Mouse (Mus musculus): ENCODE results near the gene Spast.
A peak's percentile ranks its signal among the peaks of the same experiment; 100 is the strongest.
"Not testable (repeated sequence)": the region's sequence is repeated elsewhere in the genome, so short reads cannot be mapped to it uniquely, and the experiment has no call there.

The Spast gene

GRCm38 (mm10) chr17:74338937-74339804, at the start of gene Spast:
Gene Spast, plus strand, starts transcription at chr17:74338987.
- DNase-seq (ENCODE audit: low spot score) = peak; percentile 64

GRCm38 (mm10) chr17:74290198-74290597, 48.6 kb upstream of the Spast start:
- DNase-seq (ENCODE audit: low spot score) = no peak

- DNase-seq (ENCODE audit: low spot score) = no peak
Observed at GRCm38 (mm10) chr17:74290869-74291268, 47.9 kb upstream of the Spast start.

DNA sequence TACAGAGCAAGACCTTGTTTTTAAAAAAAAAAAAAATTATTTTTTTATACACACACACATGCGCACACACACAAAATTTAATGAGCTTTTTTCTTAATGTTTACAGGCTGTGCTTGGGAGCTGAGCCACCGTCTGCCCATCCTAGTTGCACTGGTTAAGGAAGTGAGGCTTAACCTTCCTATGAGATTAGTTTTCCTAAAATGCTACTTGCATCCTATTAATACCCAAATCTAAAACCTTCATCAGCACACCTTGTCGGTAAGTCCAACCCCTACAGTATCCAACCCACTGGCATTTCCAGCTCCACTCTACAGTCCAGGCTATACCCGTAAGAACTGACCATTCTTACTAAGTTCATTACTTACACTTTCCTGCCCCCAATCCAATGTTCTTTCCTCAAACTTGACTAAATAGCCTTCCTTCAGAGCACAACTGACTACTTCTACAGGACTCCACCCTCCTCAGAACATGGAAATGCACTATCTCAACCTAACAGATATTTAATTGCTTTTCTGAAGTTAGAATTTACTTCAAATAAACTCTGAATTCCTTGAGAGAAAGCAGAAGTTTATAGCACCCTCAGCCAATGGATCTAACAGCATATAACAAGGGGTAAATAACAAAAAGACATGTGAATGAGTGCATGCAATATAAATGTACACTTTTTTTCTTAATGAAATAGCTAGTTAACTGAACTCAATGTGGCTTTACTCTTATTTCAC, 47.0 kb upstream of the Spast start:
- DNase-seq (ENCODE audit: low spot score) = no peak

DNA sequence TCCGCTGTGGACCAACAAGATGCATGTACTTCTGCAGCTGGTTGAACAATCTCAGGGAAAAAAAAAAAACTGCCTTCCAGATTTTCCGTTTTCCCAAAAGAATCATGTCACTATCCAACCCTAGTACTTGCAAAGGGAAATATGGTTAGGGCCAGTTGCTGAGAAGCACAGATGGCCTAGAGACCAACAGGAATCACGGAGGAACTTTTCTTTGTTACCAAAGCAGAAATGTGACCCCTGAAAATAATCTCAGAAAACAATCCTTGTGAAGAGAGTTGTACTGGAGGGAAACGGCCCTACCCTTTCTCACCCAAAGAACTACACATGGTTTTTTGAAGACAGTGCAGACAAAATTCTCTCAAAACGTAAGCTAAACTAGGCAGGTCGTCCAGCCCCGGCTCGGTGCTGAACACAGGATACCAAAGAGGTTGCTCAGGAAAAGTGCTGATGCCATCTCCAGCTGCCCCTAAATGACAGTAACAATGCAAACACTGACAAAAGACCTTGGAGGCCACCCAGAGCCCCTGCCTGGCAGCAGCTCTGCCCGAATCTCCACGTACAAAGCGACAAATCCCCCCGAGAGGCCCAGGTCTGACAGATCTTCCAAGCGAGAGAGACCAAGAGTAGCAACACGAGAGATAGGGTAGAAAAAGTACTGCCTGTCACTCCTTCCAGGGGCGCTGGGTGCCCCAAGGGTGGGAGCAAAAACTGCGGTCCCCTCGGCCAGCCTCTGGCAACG, 44.9 kb upstream of the Spast start:
- no peak for DNase-seq (ENCODE audit: low spot score)

DNA sequence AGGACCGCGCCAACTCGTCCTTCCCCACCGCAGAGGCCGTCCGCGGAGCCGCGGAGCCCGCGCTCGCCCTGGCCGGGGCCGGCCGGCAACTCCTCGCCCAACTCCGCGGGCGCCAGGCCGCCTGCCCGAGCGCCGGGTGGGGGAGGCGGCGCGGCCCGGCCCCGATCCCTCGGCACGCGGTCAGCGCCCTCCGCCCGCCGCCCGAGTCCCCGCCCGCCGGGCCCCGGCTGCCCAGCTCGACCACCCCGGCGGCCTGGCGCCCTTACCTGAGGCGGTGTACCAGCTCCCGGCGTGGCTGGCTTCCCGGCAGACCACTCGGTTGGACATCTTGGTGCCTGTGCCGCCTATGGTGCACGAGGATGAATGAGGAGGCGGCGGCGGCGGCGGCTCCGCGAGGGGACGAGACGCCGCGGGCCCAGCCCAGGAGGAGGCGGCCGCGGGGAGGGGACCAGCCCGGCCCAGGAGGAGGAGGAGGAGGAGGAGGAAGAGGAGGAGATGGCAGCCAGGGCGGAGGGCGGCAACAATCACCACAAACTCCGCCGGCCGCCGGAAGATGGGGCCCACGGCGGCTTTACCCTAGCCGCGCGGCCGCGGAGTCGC, 44.3 kb upstream of the Spast start:
- peak; percentile 87 for DNase-seq (ENCODE audit: low spot score)

- DNase-seq (ENCODE audit: low spot score) = peak; percentile 81
Observed at GRCm38 (mm10) chr17:74295026-74295970, 43.5 kb upstream of the Spast start, which contains the start of gene Memo1. Gene Memo1, minus strand, starts transcription at chr17:74295521.

DNA sequence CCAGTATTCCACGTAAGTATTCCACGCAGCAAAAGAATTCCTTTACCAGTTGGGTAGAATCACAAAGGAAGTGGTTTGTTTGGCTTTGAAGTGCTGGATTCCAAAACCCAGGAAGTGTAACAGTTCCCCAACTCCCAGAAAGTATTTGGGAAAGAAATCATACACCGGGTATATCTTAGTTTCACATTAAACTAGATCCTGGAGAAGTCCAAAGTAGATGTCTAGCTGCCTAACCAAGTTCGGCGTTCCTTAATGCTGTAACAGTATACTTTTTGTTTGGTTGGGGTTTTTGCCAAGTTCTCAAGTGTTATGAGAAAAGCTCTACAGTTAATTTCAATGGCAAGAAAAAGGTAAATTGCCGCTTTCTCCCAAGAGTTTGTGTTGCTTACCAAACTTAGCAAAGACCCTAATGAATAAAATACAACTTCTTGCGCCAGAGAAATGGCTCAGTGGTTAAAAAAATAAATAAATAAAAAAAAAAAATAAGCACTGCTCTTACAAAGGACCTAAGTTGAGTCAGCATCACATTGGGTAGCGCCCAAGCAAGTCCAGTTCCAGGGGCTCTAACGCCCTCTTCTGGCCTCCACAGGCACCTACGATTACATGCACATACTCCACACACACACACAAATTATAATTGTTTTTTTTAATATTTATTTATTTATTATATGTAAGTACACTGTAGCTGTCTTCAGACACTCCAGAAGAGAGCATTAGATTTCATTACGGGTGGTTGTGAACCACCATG, 42.5 kb upstream of the Spast start:
- no peak for DNase-seq (ENCODE audit: low spot score)

- DNase-seq (ENCODE audit: low spot score) = not testable (repeated sequence)
Observed at GRCm38 (mm10) chr17:74296991-74297390, 41.8 kb upstream of the Spast start.

DNA sequence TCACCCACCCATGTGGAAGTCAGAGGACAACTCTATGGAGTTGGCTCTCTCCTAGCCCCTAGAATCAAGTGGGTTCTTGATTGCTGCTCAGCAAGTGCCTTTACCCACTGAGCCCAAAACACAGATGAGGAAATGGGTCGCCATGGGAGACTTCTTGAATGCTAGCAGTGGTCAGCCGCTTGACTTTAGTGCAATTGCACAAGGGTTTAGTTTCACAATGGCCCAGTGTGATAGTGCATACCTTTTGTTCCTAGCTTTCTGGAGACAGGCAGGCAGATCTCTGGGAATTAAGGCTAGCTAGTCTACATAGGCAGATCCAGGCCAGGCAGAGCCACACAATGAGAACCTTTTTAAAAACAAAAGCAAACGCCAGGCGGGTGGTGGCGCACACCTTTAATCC, 38.7 kb upstream of the Spast start:
- DNase-seq (ENCODE audit: low spot score) = no peak

GRCm38 (mm10) chr17:74304060-74304459, 34.7 kb upstream of the Spast start:
- no peak for DNase-seq (ENCODE audit: low spot score)

DNA sequence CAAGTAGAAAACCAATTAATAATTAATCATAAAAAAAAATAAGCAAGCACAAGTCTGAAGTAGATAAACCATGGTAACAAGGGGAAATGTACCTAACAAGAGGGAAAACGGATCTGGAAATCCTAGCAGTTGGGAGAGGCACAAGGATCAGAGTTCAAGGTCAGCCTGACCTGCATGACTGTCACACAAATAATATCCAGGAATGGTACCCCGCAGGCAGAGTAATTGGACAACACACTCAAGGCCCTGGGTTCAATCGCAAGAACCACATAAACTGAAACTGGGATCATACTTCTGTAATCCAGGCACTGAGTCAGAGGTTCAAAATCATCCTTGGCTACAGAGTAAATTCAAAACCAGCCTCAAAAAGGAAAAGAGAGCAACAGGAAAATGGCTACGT, 33.2 kb upstream of the Spast start:
- no peak for DNase-seq (ENCODE audit: low spot score)

DNA sequence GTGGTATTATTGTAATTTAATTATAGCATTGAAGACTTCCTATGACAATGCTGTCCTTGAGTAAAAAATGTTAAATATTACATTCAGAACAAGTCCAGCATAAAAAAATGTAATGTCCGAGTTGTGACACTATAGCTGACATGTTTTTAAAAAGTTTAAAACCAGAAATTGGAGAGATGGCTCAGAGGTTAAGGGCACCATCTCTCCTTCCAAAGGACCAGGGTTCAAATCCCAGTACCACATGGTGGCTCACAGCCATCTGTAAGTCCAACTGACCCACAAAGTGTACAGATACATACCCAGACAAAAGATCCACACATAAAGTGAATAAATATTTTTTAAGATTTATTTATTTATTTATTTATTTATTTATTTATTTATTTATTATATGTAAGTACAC, 32.8 kb upstream of the Spast start:
- no peak for DNase-seq (ENCODE audit: low spot score)

DNA sequence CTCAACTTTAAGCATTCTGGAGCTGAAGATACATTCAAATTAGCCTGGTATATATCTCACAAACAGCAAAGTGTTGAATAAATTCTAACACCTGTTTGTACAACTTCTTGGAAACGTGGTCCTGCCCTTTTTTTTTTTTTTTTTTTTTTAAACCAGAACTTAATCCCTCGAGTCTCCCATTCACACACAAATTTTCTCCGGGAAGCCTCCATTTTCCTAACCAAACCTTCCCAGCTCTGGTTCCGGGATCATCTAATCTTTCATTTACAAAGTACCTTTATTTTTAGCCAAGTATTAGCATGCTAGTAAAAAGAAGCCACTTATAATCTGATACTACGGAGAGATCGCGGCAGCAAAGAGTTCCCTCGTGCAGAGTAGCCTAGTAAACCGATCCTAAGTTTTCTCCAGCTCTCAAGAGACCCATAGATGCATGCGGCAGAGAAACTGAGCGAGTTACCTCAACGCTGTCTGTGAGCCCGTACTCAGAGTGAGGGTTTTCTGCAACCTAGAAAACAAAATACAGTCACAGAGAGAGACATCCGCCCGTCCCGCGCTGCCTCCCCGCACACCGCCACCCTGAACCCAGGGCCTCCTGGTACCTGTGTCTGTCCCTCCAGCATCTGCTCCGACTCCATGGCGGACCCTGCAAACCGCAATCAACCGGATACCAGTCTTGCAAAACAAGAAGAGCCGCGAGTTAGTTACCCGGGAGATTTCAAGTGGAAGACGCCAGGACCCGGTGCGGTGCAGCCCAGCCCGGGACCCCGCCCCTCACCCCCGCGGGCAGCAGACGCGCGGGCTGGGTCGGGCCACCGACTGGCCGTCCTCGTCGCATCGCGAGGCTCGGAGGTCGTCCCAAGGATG, 23.1 kb upstream of the Spast start:
- DNase-seq (ENCODE audit: low spot score) = no peak

GRCm38 (mm10) chr17:74316309-74316863, 22.4 kb upstream of the Spast start:
- peak; percentile 83 for DNase-seq (ENCODE audit: low spot score)

GRCm38 (mm10) chr17:74318721-74319120, 20.1 kb upstream of the Spast start:
- no peak for DNase-seq (ENCODE audit: low spot score)

DNA sequence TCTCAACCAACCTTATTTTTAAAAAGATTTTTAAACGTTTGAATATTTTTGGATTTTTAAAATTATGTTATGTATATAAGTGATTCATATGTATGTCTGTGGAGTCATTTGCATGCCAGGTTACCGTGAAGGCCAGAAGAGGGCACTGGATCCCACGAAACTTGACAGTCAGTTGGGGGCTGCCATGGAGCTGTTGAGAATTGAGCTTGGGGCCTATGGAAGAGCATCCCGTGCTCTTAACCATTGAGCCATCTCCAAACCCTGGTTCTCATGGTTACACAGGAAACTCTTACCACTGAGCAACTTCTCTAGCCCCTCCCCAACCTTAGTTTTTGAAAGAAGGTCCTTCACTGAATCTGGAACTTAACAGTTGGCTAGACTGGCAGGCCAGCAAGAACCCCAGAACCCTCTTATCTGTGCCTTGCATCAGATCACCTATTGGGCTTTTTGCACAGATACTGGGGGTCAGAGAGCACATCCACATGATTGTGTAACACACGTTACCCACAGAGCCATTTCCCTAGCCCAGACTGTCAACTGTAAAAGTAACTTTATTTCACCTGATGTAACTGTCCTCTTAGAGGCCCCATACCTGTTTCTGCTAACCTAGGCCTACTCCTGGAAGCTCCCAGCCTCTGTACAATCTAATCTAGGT, 16.3 kb upstream of the Spast start:
- DNase-seq (ENCODE audit: low spot score) = no peak

DNA sequence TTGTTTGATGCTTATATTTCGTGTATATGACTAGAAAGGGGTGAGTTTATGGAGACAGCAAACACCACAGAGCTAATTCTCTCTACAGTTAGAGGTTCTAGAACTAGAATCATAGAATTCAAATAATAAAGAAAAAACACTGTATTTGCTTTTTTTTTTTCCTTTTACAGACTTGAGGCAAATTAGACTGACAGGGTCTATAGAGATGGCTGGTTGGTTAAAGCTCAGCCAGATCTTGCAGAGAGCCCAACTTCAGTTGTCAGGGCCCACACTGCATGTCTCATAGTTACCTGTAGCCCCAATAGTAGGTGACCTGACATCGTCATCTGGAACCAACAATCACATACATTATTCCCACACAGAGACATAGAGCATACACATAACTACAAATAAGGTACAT, 14.9 kb upstream of the Spast start, which contains the start of gene Dpy30:
Dpy30 (minus strand) TSS at position 101 of the 400 bp plus-strand sequence.
- no peak for DNase-seq (ENCODE audit: low spot score)

Data from ovary, adult 18-20 months (tissue).